In genomic region chr1:31210144-31210543, GRCm38 (mm10) we compare ENCODE assay signal across 8 mouse cellular contexts. TPM values are rescaled to one million over a fixed set of nuclear protein-coding genes. Genes with fewer than 3 reads are reported as not detected.
DNase-seq lines count a peak whose midpoint lies in the region; ATAC-seq and TF ChIP-seq lines count a peak whose summit lies in the region.

No protein-coding gene starts in this region.

- H3K4me1 ChIP-seq in bone marrow, adult 2 months (ENCODE audit: control insufficient read depth, insufficient read depth, low read length) = no peaks in the 10 kb centered on the region

- 0 out of 2 replicates have a peak, but pooled peaks have one; percentile 58 for ATAC-seq in cerebellum, adult (ENCODE audit: insufficient number of reproducible peaks, low FRiP score, low TSS enrichment)

- TF ChIP-seq POLR2A in bone marrow, adult 2 months (IDR thresholded peaks at IDR 0.05; ENCODE audit: borderline replicate concordance, control insufficient read depth, low read depth, low read length) = no peak

- WGBS in bone marrow, adult 2 months = 1% methylated on average over 5 of the region's 5 CpGs

- no peak for DNase-seq in cerebellum, adult 11-12 months
- DNase-seq in 3T3-L1 (ENCODE audit: low read depth, low spot score) = peak; percentile 76
- peak; percentile 16 for DNase-seq in fibroblast of lung, adult 2 months (ENCODE audit: low read depth)
- DNase-seq in kidney, postnatal 14 days = peak; percentile 51
- DNase-seq in lung, postnatal 25 days (ENCODE audit: low spot score) = peak; percentile 24
- DNase-seq in right cerebral cortex, postnatal 10 days (ENCODE audit: low spot score in 2 of 2) = peak; percentile 75 to 81

- no peak overlapping the region for H3K4me3 ChIP-seq in bone marrow, adult 2 months (replicated peaks; ENCODE audit: control insufficient read depth, low read depth, low read length)

- TF ChIP-seq CTCF in bone marrow, adult 2 months (IDR thresholded peaks at IDR 0.05; ENCODE audit: control insufficient read depth, insufficient read depth, low read length) = 0 out of 2 replicates have a peak, but pooled peaks have one; percentile 30

- H3K27ac ChIP-seq in bone marrow, adult 2 months (ENCODE audit: control insufficient read depth, insufficient read depth, low read depth, low read length, poor library complexity) = no peak overlapping the region

RNA-seq across cellular contexts. Expression of gene 4931428L18Rik, which starts 12.3 kb away (rescaled TPM):
- polyA plus RNA-seq in bone marrow, adult 2 months (2011; ENCODE audit: insufficient read depth, insufficient read length, low replicate concordance, missing spikeins) = not detected in 2 replicates

RNA-seq across cellular contexts. Expression of gene Pih1d3, which starts 12.5 kb away (rescaled TPM):
- not detected in 2 replicates for polyA plus RNA-seq in bone marrow, adult 2 months (2011; ENCODE audit: insufficient read depth, insufficient read length, low replicate concordance, missing spikeins)

RNA-seq across cellular contexts. Expression of gene Lgsn, which starts 33.9 kb away (rescaled TPM):
- polyA plus RNA-seq in bone marrow, adult 2 months (2011; ENCODE audit: insufficient read depth, insufficient read length, low replicate concordance, missing spikeins) = not detected in 2 replicates
